Mouse (Mus musculus): Measurements from ENCODE around the gene Adcy3. TPM values are rescaled to one million over a fixed set of nuclear protein-coding genes. Genes with fewer than 3 reads are reported as not detected.

The Adcy3 gene
- polyA plus RNA-seq, 1 experiment from 2014 or later, result 7.4 TPM

DNA sequence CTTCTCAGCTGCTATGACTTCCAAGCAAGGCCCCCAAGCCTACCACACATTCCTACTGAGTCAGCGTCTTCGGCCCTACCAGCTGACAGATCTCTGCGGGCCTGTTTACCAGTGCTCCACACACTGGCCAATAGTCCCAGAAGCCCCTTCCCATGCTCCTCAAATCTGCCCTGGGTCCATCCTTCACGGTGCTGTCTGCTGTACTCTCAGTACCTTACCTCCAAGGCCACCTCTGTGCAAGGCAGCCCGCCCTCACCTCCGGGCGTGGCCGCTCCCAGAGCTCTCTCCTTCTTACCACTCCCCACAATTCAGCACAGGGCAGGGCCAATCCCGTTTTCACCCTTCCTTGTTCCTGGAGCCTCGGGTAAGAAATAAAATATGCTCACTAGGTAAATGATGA lies 112.8 kb downstream of the Adcy3 start:
- Histone ChIP-seq H3K27me3 (ENCODE audit: control insufficient read depth, insufficient read depth, low read length) (no peaks in the 10 kb centered on the region), H3K4me2 (replicated peaks; ENCODE audit: low read depth, low read length) (no peak overlapping the region), H3K36me3 (ENCODE audit: control insufficient read depth, insufficient read depth, low read length) (no peaks in the 10 kb centered on the region), H3K9ac (ENCODE audit: low read depth, low read length) (no peak overlapping the region), H3K27ac (ENCODE audit: low read depth, low read length) (no peak overlapping the region), H3K4me3 (ENCODE audit: low read length) (no peak overlapping the region), H3K4me1 (ENCODE audit: control insufficient read depth, insufficient read depth, low read length) (no peaks in the 10 kb centered on the region), H3K9me3 (ENCODE audit: control insufficient read depth, low read length) (no peaks in the 10 kb centered on the region)
- 85% methylated on average over 10 of the region's 10 CpGs for WGBS
- ATAC-seq (ENCODE audit: low FRiP score, low TSS enrichment), result 0 out of 2 replicates have a peak, but pooled peaks have one; percentile 16

DNA sequence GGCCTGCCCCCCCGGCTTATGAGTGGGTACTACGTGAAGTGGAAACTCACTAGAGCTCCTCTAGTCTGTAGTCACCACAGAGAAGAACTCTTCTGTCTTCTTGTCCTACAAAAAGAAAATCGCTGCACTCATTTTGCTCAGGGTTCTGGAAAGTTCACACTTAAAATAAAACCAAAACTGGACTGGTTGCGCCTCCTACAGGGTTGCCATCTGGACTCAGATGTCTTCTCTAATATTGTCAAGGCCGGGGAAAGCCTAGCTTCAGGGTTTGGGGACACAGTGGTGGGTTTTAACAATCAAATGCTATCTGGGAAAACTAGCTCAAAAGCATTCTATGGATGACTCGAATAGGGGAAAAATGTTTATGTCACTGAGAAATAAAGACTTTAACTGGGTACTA lies 116.9 kb downstream of the Adcy3 start:
- 92% methylated on average over 6 of the region's 6 CpGs for WGBS
- no peaks in the 10 kb centered on the region for H3K4me1 ChIP-seq (ENCODE audit: control insufficient read depth, insufficient read depth, low read length)
- no peak overlapping the region for H3K4me3 ChIP-seq (ENCODE audit: low read length)
- H3K27me3 ChIP-seq (ENCODE audit: control insufficient read depth, insufficient read depth, low read length), result no peaks in the 10 kb centered on the region
- no peak overlapping the region for H3K27ac ChIP-seq (ENCODE audit: low read depth, low read length)
- H3K9ac ChIP-seq (ENCODE audit: low read depth, low read length), result no peak overlapping the region
- ATAC-seq (ENCODE audit: low FRiP score, low TSS enrichment), result no peak
- H3K9me3 ChIP-seq (ENCODE audit: control insufficient read depth, low read length), result no peaks in the 10 kb centered on the region
- no peak overlapping the region for H3K4me2 ChIP-seq (replicated peaks; ENCODE audit: low read depth, low read length)
- H3K36me3 ChIP-seq (ENCODE audit: control insufficient read depth, insufficient read depth, low read length), result 0 out of 2 replicates have a peak, but pooled peaks cover 4% of the 10 kb centered on the region

- 0 out of 2 replicates have a peak, but pooled peaks cover 4% of the 10 kb centered on the region for H3K36me3 ChIP-seq (ENCODE audit: control insufficient read depth, insufficient read depth, low read length)
- no peak for ATAC-seq (ENCODE audit: low FRiP score, low TSS enrichment)
- H3K9me3 ChIP-seq (ENCODE audit: control insufficient read depth, low read length), result no peaks in the 10 kb centered on the region
- no peaks in the 10 kb centered on the region for H3K27me3 ChIP-seq (ENCODE audit: control insufficient read depth, insufficient read depth, low read length)
- H3K4me3 ChIP-seq (ENCODE audit: low read length), result no peak overlapping the region
- no peak overlapping the region for H3K4me2 ChIP-seq (replicated peaks; ENCODE audit: low read depth, low read length)
- 92% methylated on average over 16 of the region's 16 CpGs for WGBS
- H3K27ac ChIP-seq (ENCODE audit: low read depth, low read length), result no peak overlapping the region
- H3K9ac ChIP-seq (ENCODE audit: low read depth, low read length), result no peak overlapping the region
- no peaks in the 10 kb centered on the region for H3K4me1 ChIP-seq (ENCODE audit: control insufficient read depth, insufficient read depth, low read length)
Observed at GRCm38 (mm10) chr12:4252742-4253655, 120.1 kb downstream of the Adcy3 start.

Other genes starting within 250 kb of the Adcy3 start
- gene Pomc, start 178.2 kb upstream of the Adcy3 start, polyA plus RNA-seq (2014; fragmentation: Nextera tagmentation; extraction: Ambion mirVana), result 3.6 and 4.8 TPM in 2 replicates
- gene Efr3b, start 94.2 kb upstream of the Adcy3 start, polyA plus RNA-seq (2014; fragmentation: Nextera tagmentation; extraction: Ambion mirVana), result 2.3 and 3.1 TPM in 2 replicates
- gene Dnajc27, start 50.5 kb upstream of the Adcy3 start, polyA plus RNA-seq (2014; fragmentation: Nextera tagmentation; extraction: Ambion mirVana), result 5.0 and 8.8 TPM in 2 replicates
- 7.6 and 8.8 TPM in 2 replicates for gene Ptrhd1, start 100.9 kb downstream of the Adcy3 start, polyA plus RNA-seq (2014; fragmentation: Nextera tagmentation; extraction: Ambion mirVana)
- 12.0 and 15.4 TPM in 2 replicates for gene Cenpo, start 101.2 kb downstream of the Adcy3 start, polyA plus RNA-seq (2014; fragmentation: Nextera tagmentation; extraction: Ambion mirVana)

All from kidney, embryonic 14.5 days (tissue).